Mouse (Mus musculus): Measurements from ENCODE around the gene Btf3l4. TPM values are rescaled to one million over a fixed set of nuclear protein-coding genes. Genes with fewer than 3 reads are reported as not detected.

The Btf3l4 gene
- 58.6 TPM for polyA plus RNA-seq (2017; shearing (Covaris generic))

DNA sequence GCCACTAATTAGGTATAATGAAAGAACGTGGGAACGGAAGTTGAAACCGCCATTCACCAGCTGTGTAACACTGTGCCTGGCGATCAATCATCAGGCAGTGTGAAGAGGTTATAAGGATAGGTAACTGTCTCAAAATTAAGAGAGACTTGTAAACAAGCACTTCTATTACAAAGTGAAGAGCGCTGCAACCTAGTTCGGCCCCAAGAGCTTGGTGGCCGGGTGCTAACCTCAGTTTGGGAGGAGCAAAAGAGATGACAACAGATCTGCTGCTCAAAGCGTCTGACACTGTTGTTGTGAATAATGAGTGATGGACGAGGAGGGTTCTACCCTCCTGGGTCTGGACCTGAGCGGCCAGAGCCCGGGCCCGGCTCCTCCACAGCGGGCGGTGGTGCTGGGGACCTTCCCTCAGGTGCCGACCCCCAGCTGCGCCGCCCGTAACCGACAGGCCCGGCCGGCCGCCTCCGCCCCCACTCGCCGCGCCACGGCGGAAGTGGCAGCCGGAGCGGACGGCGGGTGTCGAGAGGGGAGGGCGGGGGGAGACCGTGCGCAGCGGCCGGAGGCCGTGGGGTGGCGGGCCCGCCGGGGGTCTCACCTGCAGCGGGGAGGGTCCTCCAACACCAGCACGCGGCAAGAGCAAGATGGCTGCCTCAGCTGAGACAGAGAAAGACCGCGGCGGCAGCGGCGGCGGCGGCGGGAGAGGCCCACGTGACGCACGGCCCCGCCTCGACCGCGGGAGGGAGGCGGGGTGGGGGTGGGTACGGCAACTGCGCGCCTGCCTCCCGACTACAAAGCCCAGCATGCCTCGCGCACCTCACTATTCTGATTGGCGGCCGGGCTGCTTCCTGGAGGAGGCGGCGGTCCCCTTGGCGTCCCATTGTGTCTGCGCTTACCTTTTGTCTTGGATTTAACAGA lies at the start of gene Btf3l4:
Gene Btf3l4 (minus strand): TSS at position 699 of the 912 bp plus-strand sequence.

DNA sequence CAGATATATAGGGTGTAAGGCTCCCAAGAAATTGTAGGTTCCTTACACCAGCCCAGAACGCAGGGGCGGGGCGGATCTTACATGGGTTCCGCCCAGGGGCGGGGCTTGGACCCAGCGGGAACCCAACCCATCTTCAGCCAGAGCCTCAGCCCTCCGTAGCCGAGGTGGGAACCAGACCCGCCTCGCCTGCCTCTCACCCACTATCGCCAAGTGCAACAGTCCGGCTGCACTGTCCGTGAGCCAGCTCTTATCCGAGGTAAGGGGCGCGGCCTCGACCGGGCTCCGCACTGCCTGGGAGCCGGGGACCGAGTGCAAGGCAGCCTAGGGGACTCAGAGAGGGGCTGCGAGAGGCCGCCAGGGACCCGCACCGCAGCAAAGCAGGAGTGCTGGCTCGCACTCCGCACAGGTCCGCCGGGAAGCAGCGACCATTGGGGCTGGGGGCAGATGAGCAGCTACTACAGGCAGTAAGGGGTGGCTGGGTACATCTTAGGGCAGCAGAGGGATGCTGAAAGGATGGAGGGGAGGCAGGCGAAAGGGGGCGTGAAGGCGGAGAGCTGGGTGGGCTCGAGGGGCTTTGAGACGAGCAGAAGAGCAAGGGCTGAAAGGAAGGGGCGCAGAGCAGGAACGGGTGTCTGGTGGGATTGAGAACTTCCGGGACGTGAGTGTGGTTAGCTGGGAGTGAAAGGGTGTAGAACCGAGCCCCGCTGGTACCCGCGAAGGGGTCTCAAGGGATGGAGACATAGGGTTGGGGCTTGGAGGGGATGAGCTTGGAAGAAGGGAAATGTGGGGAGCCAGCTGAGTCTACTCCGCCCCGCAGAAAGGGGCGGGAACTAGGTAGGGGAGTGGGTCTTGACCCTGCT lies 45.8 kb upstream of the Btf3l4 start, which contains the start of gene Rab3b:
Gene Rab3b (plus strand): TSS at position 101 of the 860 bp plus-strand sequence.

DNA sequence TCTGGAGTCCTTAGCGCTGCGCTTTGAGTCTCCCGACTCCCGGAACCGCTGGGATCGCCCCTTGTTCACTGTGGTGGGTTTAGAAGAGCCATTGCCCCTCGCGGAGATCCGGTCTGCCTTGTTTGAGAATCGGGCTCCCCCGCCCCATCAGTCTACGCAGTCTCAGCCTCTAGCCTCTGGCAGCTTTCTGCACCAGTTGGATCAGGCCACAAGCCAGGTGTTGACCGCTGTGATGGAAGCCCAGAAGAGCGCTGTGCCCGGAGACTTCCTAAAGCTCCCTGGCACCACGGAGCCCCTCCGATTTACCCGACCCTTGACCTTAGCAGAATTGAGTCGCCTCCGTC lies 15.1 kb upstream of the Btf3l4 start, which contains the start of gene A730015C16Rik:
Gene A730015C16Rik (minus strand): TSS at position 115 of the 344 bp plus-strand sequence.

DNA sequence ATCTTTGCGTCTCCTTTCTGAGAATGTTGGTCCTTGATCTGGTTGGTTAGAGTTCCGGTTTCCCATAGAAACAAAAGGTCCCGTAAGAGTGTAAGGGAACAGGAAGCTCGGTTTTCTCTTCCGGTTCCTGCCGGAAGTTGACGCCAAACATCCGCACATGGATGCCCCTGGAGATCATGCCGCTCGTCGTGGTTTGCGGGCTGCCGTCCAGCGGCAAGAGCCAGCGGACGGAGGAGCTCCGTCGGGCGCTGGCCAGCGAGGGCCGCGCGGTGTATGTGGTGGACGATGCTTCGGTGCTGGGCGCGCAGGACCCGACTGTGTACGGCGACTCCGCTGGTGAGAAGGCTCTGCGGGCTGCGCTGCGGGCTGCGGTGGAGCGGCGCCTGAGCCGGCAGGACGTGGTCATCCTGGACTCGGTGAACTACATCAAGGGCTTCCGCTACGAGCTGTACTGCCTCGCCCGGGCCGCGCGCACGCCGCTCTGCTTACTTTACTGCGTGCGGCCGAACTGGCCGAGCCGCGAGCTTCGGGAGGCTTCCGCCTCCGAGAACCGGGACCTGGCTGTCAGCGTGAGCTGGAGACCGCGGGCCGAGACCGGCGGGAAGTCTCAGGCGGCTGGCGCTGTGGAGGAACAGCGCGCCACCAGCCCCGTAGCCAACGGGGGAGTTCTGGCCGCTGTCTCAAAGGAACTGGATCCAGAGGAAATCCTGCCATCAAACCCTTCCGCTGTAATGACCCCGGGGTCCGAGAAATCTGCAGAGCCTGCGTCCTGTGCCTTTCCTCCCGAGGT lies 14.5 kb upstream of the Btf3l4 start, which contains the start of gene Kti12:
Gene Kti12 (plus strand): TSS at position 71 of the 790 bp plus-strand sequence.

GRCm38 (mm10) chr4:108834115-108834970 lies 929 bp upstream of the Btf3l4 start, which contains the start of gene Txndc12:
TSS of gene Txndc12 (plus strand) at chr4:108834601.

DNA sequence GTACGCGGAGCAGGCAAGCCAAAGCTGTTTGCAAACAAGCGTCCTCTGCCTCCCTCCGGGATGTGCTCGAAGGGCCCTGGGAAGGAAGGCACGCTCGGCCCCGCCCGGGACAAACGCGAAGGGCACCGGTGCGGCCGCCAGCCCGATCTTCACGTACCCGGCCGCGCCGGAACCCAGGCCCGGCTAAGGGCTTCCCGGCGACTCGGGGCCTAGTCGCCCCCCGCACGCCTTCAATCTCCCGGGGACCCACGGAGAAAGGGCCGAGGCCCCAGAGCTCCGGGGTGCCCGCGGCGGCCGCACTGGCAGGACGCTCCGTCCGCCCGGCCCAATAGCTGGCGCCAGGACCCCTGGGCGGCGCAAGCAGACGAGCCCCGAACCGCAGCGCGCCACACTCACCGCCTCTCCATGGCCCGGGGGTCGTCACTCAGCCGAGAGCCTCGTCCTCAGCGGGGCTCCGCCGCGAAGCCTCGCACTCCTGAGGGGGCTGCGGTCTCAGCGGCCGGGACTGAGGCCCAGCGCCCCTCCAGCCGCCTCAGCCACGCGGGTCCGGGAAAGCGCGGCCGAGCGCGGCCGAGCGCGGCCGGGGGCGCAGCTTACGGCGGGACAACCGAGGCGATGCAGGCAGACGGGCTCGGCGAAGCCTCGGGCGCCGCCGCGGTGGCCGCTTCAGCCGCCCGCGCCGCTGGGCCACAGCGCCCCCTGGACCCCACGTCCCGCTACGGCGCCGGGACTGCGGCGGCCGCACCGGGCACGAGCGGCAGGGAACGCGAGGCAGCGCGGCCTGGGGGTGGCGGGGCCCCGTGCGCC lies 53.2 kb downstream of the Btf3l4 start, which contains the start of gene Zfyve9:
Gene Zfyve9 (minus strand): TSS at position 742 of the 807 bp plus-strand sequence.

Other genes starting within 250 kb of the Btf3l4 start
- 110 TPM for gene Cc2d1b, start 213.7 kb downstream of the Btf3l4 start, polyA plus RNA-seq (2017; shearing (Covaris generic))
- gene 3110021N24Rik, start 114.0 kb downstream of the Btf3l4 start, polyA plus RNA-seq (2017; shearing (Covaris generic)) = not detected
- gene Zfyve9, start 52.8 kb downstream of the Btf3l4 start, polyA plus RNA-seq (2017; shearing (Covaris generic)) = 0.21 TPM
- gene Txndc12, start 987 bp upstream of the Btf3l4 start, polyA plus RNA-seq (2017; shearing (Covaris generic)) = 32.1 TPM
- gene Kti12, start 14.2 kb upstream of the Btf3l4 start, polyA plus RNA-seq (2017; shearing (Covaris generic)) = 28.8 TPM
- 0.63 TPM for gene A730015C16Rik, start 15.0 kb upstream of the Btf3l4 start, polyA plus RNA-seq (2017; shearing (Covaris generic))
- 0.18 TPM for gene Rab3b, start 45.4 kb upstream of the Btf3l4 start, polyA plus RNA-seq (2017; shearing (Covaris generic))
- gene Nrd1, start 167.0 kb upstream of the Btf3l4 start, polyA plus RNA-seq (2017; shearing (Covaris generic)) = 145 TPM